Mouse (Mus musculus) liver, postnatal 0 days (tissue): Measurements from ENCODE around the gene Yif1a. TPM values are rescaled to one million over a fixed set of nuclear protein-coding genes. Genes with fewer than 3 reads are reported as not detected.

Source experiments
- ATAC-seq: fragments of 200-750 bp; cut with Nextera tagmentation; 2 replicates; pipeline ENCODE4 v1.8.0; 2017; ENCODE audit warnings: mild to moderate bottlenecking, moderate library complexity
- DNase-seq: peaks from one replicate; pipeline ENCODE4 v3.0.0-alpha.2; 2016
- H3K27ac ChIP-seq: fragments of 300-500 bp; sonication (generic); 2 replicates; pipeline ENCODE4 v1.5.1; 2014; ENCODE audit warnings: antibody characterized with exemption, moderate library complexity, mild to moderate bottlenecking, low read depth
- H3K27me3 ChIP-seq: fragments of 300-500 bp; sonication (generic); 2 replicates; pipeline ENCODE4 v1.6.1; 2014; ENCODE audit warnings: low read length, control low read depth, mixed read lengths; ENCODE audit not compliant: insufficient read depth
- H3K36me3 ChIP-seq: fragments of 300-500 bp; sonication (generic); replicated peaks from 2 replicates; pipeline ENCODE4 v1.6.1; 2014; ENCODE audit warnings: mild to moderate bottlenecking, control low read depth, low read length, moderate library complexity, mixed read lengths; ENCODE audit not compliant: insufficient read depth
- H3K4me1 ChIP-seq: fragments of 300-500 bp; sonication (generic); 2 replicates; pipeline ENCODE4 v1.6.1; 2014; ENCODE audit warnings: antibody characterized with exemption, mild to moderate bottlenecking, control low read depth; ENCODE audit not compliant: insufficient read depth
- H3K4me2 ChIP-seq: fragments of 300-500 bp; sonication (generic); 2 replicates; pipeline ENCODE4 v1.6.1; 2014; ENCODE audit warnings: low read depth, mild to moderate bottlenecking, low read length, moderate library complexity, mixed read lengths
- H3K4me3 ChIP-seq: fragments of 300-500 bp; sonication (generic); 2 replicates; pipeline ENCODE4 v1.5.1; 2014; ENCODE audit warnings: low read depth, low read length
- H3K9ac ChIP-seq: fragments of 300-500 bp; sonication (generic); replicated peaks from 2 replicates; pipeline ENCODE4 v1.6.1; 2014; ENCODE audit warnings: mild to moderate bottlenecking, moderate library complexity
- H3K9me3 ChIP-seq: fragments of 300-500 bp; sonication (generic); 2 replicates; pipeline ENCODE4 v1.6.1; 2016; ENCODE audit warnings: mild to moderate bottlenecking, control low read depth, low read length, mixed read lengths
- CTCF ChIP-seq: sonication (generic); IDR thresholded peaks from 2 replicates; pipeline ENCODE4 v1.5.1; 2016; ENCODE audit warnings: antibody characterized with exemption, low read depth
- EP300 ChIP-seq: IDR thresholded peaks from 2 replicates; pipeline ENCODE4 v1.6.1; 2016; ENCODE audit warnings: antibody characterized with exemption, low read depth, mild to moderate bottlenecking
- WGBS: fragments of 180-500 bp; shearing (Covaris S2); extraction: QIAGEN DNeasy Blood & Tissue Kit; methylation state at CpG from one replicate; pipeline ENCODE4 v1.1.7; 2014; ENCODE audit not compliant: insufficient replicate concordance; 5-methylcytosine and 5-hydroxymethylcytosine counted together
- polyA plus RNA-seq: library from polyadenylated mRNA; unstranded; fragments of >200 nt; fragmentation: Nextera tagmentation; extraction: Ambion mirVana; gene quantifications from 2 replicates; pipeline ENCODE4 v1.2.1, GENCODE M21; 2015

Gene Yif1a
- polyA plus RNA-seq, 1 experiment from 2014 or later: 84.0 TPM

DNA sequence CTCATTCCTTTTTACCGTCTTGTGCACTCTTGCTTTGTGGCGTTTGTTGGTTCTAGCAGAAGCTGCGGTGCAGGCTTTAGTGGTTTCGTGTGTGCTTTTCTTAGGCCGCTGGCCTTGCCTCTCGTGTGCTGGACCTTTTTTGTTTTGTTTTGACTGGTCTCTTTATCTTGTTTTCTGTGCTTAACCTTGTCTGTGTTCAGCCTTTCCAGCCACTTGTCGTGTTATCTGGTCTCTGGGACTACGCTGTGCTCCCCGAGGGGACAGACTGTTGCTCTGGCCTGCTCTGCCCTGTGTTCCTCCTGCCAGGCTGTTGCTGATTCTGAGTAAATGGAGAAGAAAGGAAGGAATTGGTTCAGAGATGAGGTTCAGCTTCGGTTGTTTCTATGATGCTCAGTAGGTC lies 34.2 kb downstream of the Yif1a start:
- ATAC-seq (no peak), DNase-seq (no peak)
- Histone ChIP-seq H3K4me1 (no peaks in the 10 kb centered on the region; the same call in 1 of the 2 replicates), H3K4me2 (no peak overlapping the region), H3K27me3 (0 out of 2 replicates have a peak, but pooled peaks cover 8% of the 10 kb centered on the region), H3K27ac (no peak overlapping the region), H3K9me3 (no peaks in the 10 kb centered on the region), H3K36me3 (no peaks in the 10 kb centered on the region), H3K9ac (no peak overlapping the region), H3K4me3 (no peak overlapping the region)
- TF ChIP-seq EP300 (no peak), CTCF (no peak)
- WGBS: 65% methylated on average over 10 of the region's 10 CpGs

- 0 out of 2 replicates have a peak, but pooled peaks cover 5% of the 10 kb centered on the region for H3K27me3 ChIP-seq
- H3K9ac ChIP-seq: no peak overlapping the region
- no peak for ATAC-seq
- TF ChIP-seq EP300 (no peak), CTCF (no peak)
- H3K36me3 ChIP-seq: no peaks in the 10 kb centered on the region
- DNase-seq: no peak
- no peak overlapping the region for H3K4me2 ChIP-seq
- H3K9me3 ChIP-seq: no peaks in the 10 kb centered on the region
- no peak overlapping the region for H3K4me3 ChIP-seq
- no peaks in the 10 kb centered on the region; the same call in 1 of the 2 replicates for H3K4me1 ChIP-seq
- WGBS: 57% methylated on average over 3 of the region's 3 CpGs
- no peak overlapping the region for H3K27ac ChIP-seq
Observed at GRCm38 (mm10) chr19:5123241-5123640, 34.9 kb downstream of the Yif1a start.

GRCm38 (mm10) chr19:5124055-5124614 lies 35.8 kb downstream of the Yif1a start:
- Histone ChIP-seq H3K27ac (no peak overlapping the region), H3K27me3 (no peaks in the 10 kb centered on the region), H3K9me3 (no peaks in the 10 kb centered on the region), H3K9ac (no peak overlapping the region), H3K4me1 (no peaks in the 10 kb centered on the region), H3K4me3 (no peak overlapping the region), H3K4me2 (no peak overlapping the region), H3K36me3 (no peaks in the 10 kb centered on the region)
- ATAC-seq: no peak
- WGBS: 60% methylated on average over 7 of the region's 7 CpGs
- TF ChIP-seq EP300: no peak
- no peak for TF ChIP-seq CTCF
- DNase-seq: no peak

GRCm38 (mm10) chr19:5129770-5130169 lies 41.4 kb downstream of the Yif1a start:
- H3K4me1 ChIP-seq: no peaks in the 10 kb centered on the region
- H3K4me2 ChIP-seq: no peak overlapping the region
- no peaks in the 10 kb centered on the region for H3K27me3 ChIP-seq
- H3K36me3 ChIP-seq: peaks cover 5% of the 10 kb centered on the region; the same call in 1 of the 2 replicates
- no peak overlapping the region for H3K9ac ChIP-seq
- TF ChIP-seq CTCF (peak; percentile 56), EP300 (no peak)
- 45% methylated on average over 1 of the region's 1 CpGs for WGBS
- H3K4me3 ChIP-seq: no peak overlapping the region
- no peak for ATAC-seq
- H3K27ac ChIP-seq: no peak overlapping the region
- no peaks in the 10 kb centered on the region for H3K9me3 ChIP-seq
- no peak for DNase-seq

GRCm38 (mm10) chr19:5131237-5131636 lies 42.9 kb downstream of the Yif1a start:
- H3K36me3 ChIP-seq: peaks cover 5% of the 10 kb centered on the region; the same call in 1 of the 2 replicates
- H3K4me1 ChIP-seq: no peaks in the 10 kb centered on the region
- no peak for ATAC-seq
- no peak overlapping the region for H3K4me3 ChIP-seq
- no peak overlapping the region for H3K27ac ChIP-seq
- no peak overlapping the region for H3K4me2 ChIP-seq
- DNase-seq: no peak
- no peak for TF ChIP-seq CTCF
- TF ChIP-seq EP300: no peak
- H3K9me3 ChIP-seq: no peaks in the 10 kb centered on the region
- no peak overlapping the region for H3K9ac ChIP-seq
- H3K27me3 ChIP-seq: no peaks in the 10 kb centered on the region
- 53% methylated on average over 4 of the region's 4 CpGs for WGBS

- no peaks in the 10 kb centered on the region for H3K4me1 ChIP-seq
- H3K9me3 ChIP-seq: no peaks in the 10 kb centered on the region
- TF ChIP-seq CTCF (peak; percentile 71), EP300 (no peak)
- no peak overlapping the region for H3K4me2 ChIP-seq
- no peak overlapping the region for H3K4me3 ChIP-seq
- no peak overlapping the region for H3K9ac ChIP-seq
- peaks cover 6% of the 10 kb centered on the region; the same call in 1 of the 2 replicates for H3K36me3 ChIP-seq
- WGBS: 4% methylated on average over 2 of the region's 2 CpGs
- H3K27me3 ChIP-seq: no peaks in the 10 kb centered on the region
- H3K27ac ChIP-seq: no peak overlapping the region
- DNase-seq: peak; percentile 49
- ATAC-seq: no peak
Observed at GRCm38 (mm10) chr19:5139640-5140039, 51.3 kb downstream of the Yif1a start.

Other genes with a start within 250 kb of the Yif1a start
- gene Ccs, start 249.2 kb upstream of the Yif1a start, polyA plus RNA-seq: 144 and 154 TPM in 2 replicates
- gene Ccdc87, start 249.2 kb upstream of the Yif1a start, polyA plus RNA-seq: not detected in 2 replicates
- 49.4 and 54.4 TPM in 2 replicates for gene Ctsf, start 233.4 kb upstream of the Yif1a start, polyA plus RNA-seq
- gene Actn3, start 210.6 kb upstream of the Yif1a start, polyA plus RNA-seq: 0.20 and 5.1 TPM in 2 replicates
- 4.3 and 5.4 TPM in 2 replicates for gene Zdhhc24, start 209.9 kb upstream of the Yif1a start, polyA plus RNA-seq
- gene Bbs1, start 181.9 kb upstream of the Yif1a start, polyA plus RNA-seq: 0.46 and 0.66 TPM in 2 replicates
- 28.9 and 30.6 TPM in 2 replicates for gene Dpp3, start 160.3 kb upstream of the Yif1a start, polyA plus RNA-seq
- gene Peli3, start 145.4 kb upstream of the Yif1a start, polyA plus RNA-seq: 0.26 and 0.28 TPM in 2 replicates
- 45.4 and 48.9 TPM in 2 replicates for gene Mrpl11, start 126.4 kb upstream of the Yif1a start, polyA plus RNA-seq
- gene Npas4, start 98.2 kb upstream of the Yif1a start, polyA plus RNA-seq: not detected in 2 replicates
- gene Slc29a2, start 64.7 kb upstream of the Yif1a start, polyA plus RNA-seq: 0.87 and 1.0 TPM in 2 replicates
- gene B4gat1, start 49.7 kb upstream of the Yif1a start, polyA plus RNA-seq: 11.7 and 12.4 TPM in 2 replicates
- 0.19 and 0.31 TPM in 2 replicates for gene AC124502.3, start 49.6 kb upstream of the Yif1a start, polyA plus RNA-seq
- gene Brms1, start 47.2 kb upstream of the Yif1a start, polyA plus RNA-seq: 20.7 and 22.6 TPM in 2 replicates
- 0.21 and 0.36 TPM in 2 replicates for gene Rin1, start 38.1 kb upstream of the Yif1a start, polyA plus RNA-seq
- gene Cd248, start 20.5 kb upstream of the Yif1a start, polyA plus RNA-seq: 2.0 and 2.4 TPM in 2 replicates
- 0.79 and 0.96 TPM in 2 replicates for gene Tmem151a, start 3.0 kb upstream of the Yif1a start, polyA plus RNA-seq
- gene Cnih2, start 10.0 kb downstream of the Yif1a start, polyA plus RNA-seq: 0.15 and 0.18 TPM in 2 replicates
- gene Rab1b, start 18.5 kb downstream of the Yif1a start, polyA plus RNA-seq: 86.0 and 90.6 TPM in 2 replicates
- 1.3 and 1.5 TPM in 2 replicates for gene Klc2, start 30.0 kb downstream of the Yif1a start, polyA plus RNA-seq
- 2.6 and 3.3 TPM in 2 replicates for gene Pacs1, start 184.6 kb downstream of the Yif1a start, polyA plus RNA-seq
- 80.7 and 93.7 TPM in 2 replicates for gene Sf3b2, start 206.9 kb downstream of the Yif1a start, polyA plus RNA-seq
- not detected in 2 replicates for gene Gal3st3, start 209.8 kb downstream of the Yif1a start, polyA plus RNA-seq
- not detected in 2 replicates for gene Catsper1, start 247.2 kb downstream of the Yif1a start, polyA plus RNA-seq